Mouse (Mus musculus) testis, adult 2 months (tissue): ENCODE measurements at regions not wholly inside any gene's neighbourhood (a gene's known extent, or its start where the extent isn't known, plus 50 kb on each side); places are given as distances from the start of the nearest gene placed in this dataset.

Experiments
- H3K27ac ChIP-seq: fragments of 200-500 bp; 2 replicates; pipeline ENCODE4 v1.5.1; 2012; ENCODE audit warnings: low read depth, low read length; ENCODE audit not compliant: control insufficient read depth, insufficient read depth
- H3K27me3 ChIP-seq: fragments of 200-500 bp; 2 replicates; pipeline ENCODE4 v1.6.1; 2012; ENCODE audit warnings: mild to moderate bottlenecking, low read length, moderate library complexity; ENCODE audit not compliant: control insufficient read depth, insufficient read depth
- H3K36me3 ChIP-seq: fragments of 200-500 bp; 2 replicates; pipeline ENCODE4 v1.6.1; 2012; ENCODE audit warnings: mild to moderate bottlenecking, low read length; ENCODE audit not compliant: control insufficient read depth, insufficient read depth
- H3K4me1 ChIP-seq: fragments of 200-500 bp; 2 replicates; pipeline ENCODE4 v1.6.1; 2012; ENCODE audit warnings: low read length; ENCODE audit not compliant: control insufficient read depth, insufficient read depth
- H3K4me3 ChIP-seq: fragments of 200-500 bp; 2 replicates; pipeline ENCODE4 v1.5.1; 2012; ENCODE audit warnings: low read depth, mild to moderate bottlenecking, low read length, moderate library complexity, mixed read lengths; ENCODE audit not compliant: control insufficient read depth
- CTCF ChIP-seq: fragments of 200-500 bp; IDR thresholded peaks from 2 replicates; pipeline ENCODE4 v1.5.1; 2012; ENCODE audit warnings: low read depth, mild to moderate bottlenecking, inconsistent platforms, low read length, moderate library complexity; ENCODE audit not compliant: control insufficient read depth, insufficient read depth, insufficient replicate concordance
- POLR2A ChIP-seq: fragments of 200-500 bp; IDR thresholded peaks from 2 replicates; pipeline ENCODE4 v1.6.1; 2012; ENCODE audit warnings: low read depth, mild to moderate bottlenecking, inconsistent platforms, low read length, moderate library complexity; ENCODE audit not compliant: control insufficient read depth

- TF ChIP-seq POLR2A (no peak), CTCF (no peak)
- Histone ChIP-seq H3K36me3 (no peaks in the 10 kb centered on the region), H3K27me3 (no peaks in the 10 kb centered on the region), H3K27ac (no peak overlapping the region), H3K4me1 (no peaks in the 10 kb centered on the region), H3K4me3 (no peak overlapping the region)
Observed at GRCm38 (mm10) chr13:84596585-84597142, 374.6 kb downstream of the Tmem161b start.

- Histone ChIP-seq H3K36me3 (no peaks in the 10 kb centered on the region), H3K4me3 (no peak overlapping the region), H3K4me1 (no peaks in the 10 kb centered on the region), H3K27ac (no peak overlapping the region), H3K27me3 (no peaks in the 10 kb centered on the region)
- TF ChIP-seq CTCF, result no peak
- TF ChIP-seq POLR2A, result no peak
Observed at GRCm38 (mm10) chr13:84602612-84603011, 380.5 kb downstream of the Tmem161b start.

GRCm38 (mm10) chr13:84612497-84612896 lies 390.4 kb downstream of the Tmem161b start:
- Histone ChIP-seq H3K27ac (no peak overlapping the region), H3K4me1 (no peaks in the 10 kb centered on the region), H3K27me3 (no peaks in the 10 kb centered on the region), H3K4me3 (no peak overlapping the region), H3K36me3 (no peaks in the 10 kb centered on the region)
- TF ChIP-seq POLR2A (no peak), CTCF (no peak)

- no peak for TF ChIP-seq CTCF
- no peak for TF ChIP-seq POLR2A
- Histone ChIP-seq H3K27me3 (no peaks in the 10 kb centered on the region), H3K36me3 (no peaks in the 10 kb centered on the region), H3K4me3 (no peak overlapping the region), H3K27ac (no peak overlapping the region), H3K4me1 (no peaks in the 10 kb centered on the region)
Observed at GRCm38 (mm10) chr13:84613004-84613403, 390.9 kb downstream of the Tmem161b start.

GRCm38 (mm10) chr13:84624691-84625090 lies 402.6 kb downstream of the Tmem161b start:
- Histone ChIP-seq H3K4me1 (no peaks in the 10 kb centered on the region), H3K27ac (no peak overlapping the region), H3K4me3 (no peak overlapping the region), H3K36me3 (no peaks in the 10 kb centered on the region), H3K27me3 (no peaks in the 10 kb centered on the region)
- TF ChIP-seq POLR2A, result no peak
- TF ChIP-seq CTCF, result no peak

- no peak overlapping the region for H3K4me3 ChIP-seq
- H3K27ac ChIP-seq, result no peak overlapping the region
- no peaks in the 10 kb centered on the region for H3K27me3 ChIP-seq
- TF ChIP-seq POLR2A (no peak), CTCF (no peak)
- no peaks in the 10 kb centered on the region for H3K4me1 ChIP-seq
- H3K36me3 ChIP-seq, result no peaks in the 10 kb centered on the region
Observed at GRCm38 (mm10) chr13:84625527-84625926, 403.4 kb downstream of the Tmem161b start.

GRCm38 (mm10) chr13:84625927-84626326 lies 403.8 kb downstream of the Tmem161b start:
- Histone ChIP-seq H3K27me3 (no peaks in the 10 kb centered on the region), H3K36me3 (no peaks in the 10 kb centered on the region), H3K27ac (no peak overlapping the region), H3K4me3 (no peak overlapping the region), H3K4me1 (no peaks in the 10 kb centered on the region)
- TF ChIP-seq POLR2A (no peak), CTCF (no peak)

GRCm38 (mm10) chr13:84626397-84626796 lies 404.3 kb downstream of the Tmem161b start:
- TF ChIP-seq CTCF (no peak), POLR2A (no peak)
- no peak overlapping the region for H3K27ac ChIP-seq
- no peaks in the 10 kb centered on the region for H3K36me3 ChIP-seq
- no peaks in the 10 kb centered on the region for H3K4me1 ChIP-seq
- H3K27me3 ChIP-seq, result no peaks in the 10 kb centered on the region
- H3K4me3 ChIP-seq, result no peak overlapping the region
